Mouse (Mus musculus) intestine, embryonic 14.5 days (tissue): ENCODE data around the gene Apol9a. TPM values are rescaled to one million over a fixed set of nuclear protein-coding genes. Genes with fewer than 3 reads are reported as not detected.

Source experiments
- ATAC-seq: fragments of 200-750 bp; cut with Nextera tagmentation; replicated peaks from 2 replicates; pipeline ENCODE4 v1.8.0; 2017; ENCODE audit warnings: low read depth, moderate number of reproducible peaks, moderate TSS enrichment, moderate library complexity; ENCODE audit not compliant: low FRiP score, low TSS enrichment
- DNase-seq: peaks from one replicate; pipeline ENCODE4 v3.0.0-alpha.2; 2018; ENCODE audit warnings: low spot score
- H3K27ac ChIP-seq: fragments of 300-500 bp; sonication (generic); 2 replicates; pipeline ENCODE4 v1.5.1; 2014; ENCODE audit warnings: low read depth, mild to moderate bottlenecking, control low read depth
- H3K27me3 ChIP-seq: fragments of 300-500 bp; sonication (generic); replicated peaks from 2 replicates; pipeline ENCODE4 v1.6.1; 2014; ENCODE audit warnings: low read length, control low read depth; ENCODE audit not compliant: control insufficient read depth, insufficient read depth
- H3K36me3 ChIP-seq: fragments of 300-500 bp; sonication (generic); 2 replicates; pipeline ENCODE4 v1.6.1; 2014; ENCODE audit warnings: low read length, control low read depth; ENCODE audit not compliant: control insufficient read depth, insufficient read depth
- H3K4me1 ChIP-seq: fragments of 300-500 bp; sonication (generic); replicated peaks from 2 replicates; pipeline ENCODE4 v1.6.1; 2014; ENCODE audit warnings: low read length, control low read depth, mixed read lengths; ENCODE audit not compliant: control insufficient read depth, insufficient read depth
- H3K4me2 ChIP-seq: fragments of 300-500 bp; sonication (generic); 2 replicates; pipeline ENCODE4 v1.6.1; 2014; ENCODE audit warnings: low read length
- H3K4me3 ChIP-seq: fragments of 300-500 bp; sonication (generic); 2 replicates; pipeline ENCODE4 v1.5.1; 2014; ENCODE audit warnings: low read depth, low read length, control low read depth, mixed read lengths
- H3K9ac ChIP-seq: fragments of 300-500 bp; sonication (generic); 2 replicates; pipeline ENCODE4 v1.6.1; 2014; ENCODE audit warnings: mild to moderate bottlenecking, low read length
- H3K9me3 ChIP-seq: fragments of 300-500 bp; sonication (generic); 2 replicates; pipeline ENCODE4 v1.6.1; 2016; ENCODE audit warnings: low read length, control low read depth; ENCODE audit not compliant: control insufficient read depth
- WGBS: fragments of 180-500 bp; shearing (Covaris S2); extraction: QIAGEN DNeasy Blood & Tissue Kit; methylation state at CpG from one replicate; pipeline ENCODE4 v1.1.7; 2014; 5-methylcytosine and 5-hydroxymethylcytosine counted together
- polyA plus RNA-seq: library from polyadenylated mRNA; unstranded; fragments of >200 nt; fragmentation: Nextera tagmentation; extraction: Ambion mirVana; gene quantifications from 2 replicates; pipeline ENCODE4 v1.2.1, GENCODE M21; 2014

The Apol9a gene
- polyA plus RNA-seq, 1 experiment from 2014 or later, result 0.26 TPM

GRCm38 (mm10) chr15:77359486-77359885, 51.4 kb downstream of the Apol9a start:
- no peak overlapping the region for H3K4me3 ChIP-seq
- H3K9ac ChIP-seq, result no peak overlapping the region; the same call in 1 of the 2 replicates
- H3K27me3 ChIP-seq, result no peaks in the 10 kb centered on the region
- no peaks in the 10 kb centered on the region for H3K9me3 ChIP-seq
- no peak overlapping the region for H3K4me2 ChIP-seq
- no peaks in the 10 kb centered on the region for H3K36me3 ChIP-seq
- ATAC-seq (no peak), DNase-seq (no peak)
- WGBS, result 75% methylated on average over 9 of the region's 9 CpGs
- no peak overlapping the region for H3K27ac ChIP-seq
- H3K4me1 ChIP-seq, result peaks cover 30% of the 10 kb centered on the region

DNA sequence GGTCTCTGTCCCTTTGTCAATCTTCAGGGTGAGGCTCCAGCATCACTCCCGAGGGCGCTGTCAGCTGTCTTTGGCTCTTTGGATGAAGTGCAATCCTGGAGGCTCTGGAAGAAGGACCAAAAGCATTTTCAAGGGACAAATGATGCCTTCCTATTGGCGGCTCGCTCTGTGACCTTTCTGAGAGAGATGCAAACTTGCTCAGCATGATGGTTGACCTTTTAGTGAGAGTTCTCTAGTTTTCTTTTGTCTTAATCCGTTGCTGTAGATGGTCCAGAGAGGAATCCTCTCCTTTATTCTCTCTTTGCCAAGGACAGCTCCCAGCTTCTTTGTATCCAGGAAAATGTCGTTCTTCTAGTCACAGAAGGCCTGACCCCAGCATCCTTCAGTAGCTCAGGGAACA, 51.9 kb downstream of the Apol9a start:
- 30% methylated on average over 6 of the region's 6 CpGs for WGBS
- peaks cover 30% of the 10 kb centered on the region for H3K4me1 ChIP-seq
- no peak for ATAC-seq

DNA sequence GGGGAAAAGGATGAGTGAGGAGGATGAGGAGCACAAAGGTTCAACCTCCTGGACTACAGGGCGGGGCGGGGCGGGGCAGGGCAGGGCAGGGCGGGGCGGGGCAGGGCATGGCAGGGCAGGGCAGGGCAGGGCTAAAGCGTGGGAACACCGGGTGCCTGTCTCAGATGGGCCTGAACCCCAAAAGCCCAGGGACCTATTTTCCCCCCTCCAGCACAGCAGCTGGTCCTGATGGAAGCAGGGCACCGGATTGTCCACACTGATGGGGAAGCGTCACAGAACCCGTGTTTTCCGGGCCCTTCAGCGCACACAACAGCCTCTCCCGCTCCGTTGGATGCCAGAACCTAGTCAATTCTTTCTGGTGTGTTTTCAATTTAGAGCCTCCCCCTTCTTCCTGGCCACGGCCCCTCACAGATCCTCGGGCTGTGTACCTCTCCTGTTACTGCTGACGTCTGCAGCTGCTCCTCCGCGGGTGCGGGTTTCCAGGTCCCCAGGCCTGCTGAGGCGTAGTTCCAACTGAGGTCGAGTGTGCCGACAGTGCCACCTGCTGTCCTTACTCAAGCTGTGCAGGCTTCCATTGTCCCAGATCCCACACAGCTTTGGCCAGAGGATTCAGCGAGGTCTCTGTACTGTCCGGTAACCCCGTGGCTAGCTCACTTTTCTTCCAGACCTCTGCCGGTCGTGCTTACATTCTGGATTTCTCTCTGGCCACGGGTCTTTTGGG, 52.5 kb downstream of the Apol9a start:
- DNase-seq, result peak; percentile 92
- peak; percentile 89 for ATAC-seq
- H3K9ac ChIP-seq, result peak overlapping the region; percentile 34
- peak overlapping the region; percentile 20 for H3K4me3 ChIP-seq
- H3K4me2 ChIP-seq, result peak overlapping the region; percentile 49
- peaks cover 29% of the 10 kb centered on the region for H3K4me1 ChIP-seq
- 3% methylated on average over 24 of the region's 29 CpGs for WGBS
- no peaks in the 10 kb centered on the region for H3K27me3 ChIP-seq
- H3K9me3 ChIP-seq, result no peaks in the 10 kb centered on the region
- H3K36me3 ChIP-seq, result no peaks in the 10 kb centered on the region
- peak overlapping the region; percentile 45; the same call in 1 of the 2 replicates for H3K27ac ChIP-seq

More for the DNA sequence above, 51.9 kb downstream of the Apol9a start:
- Histone ChIP-seq H3K4me2 (peak overlapping the region; percentile 49), H3K36me3 (no peaks in the 10 kb centered on the region), H3K9ac (peak overlapping the region; percentile 34), H3K9me3 (no peaks in the 10 kb centered on the region), H3K27me3 (no peaks in the 10 kb centered on the region), H3K4me3 (0 out of 2 replicates have a peak overlapping the region, but pooled peaks have one; percentile 20), H3K27ac (no peak overlapping the region)
- DNase-seq, result no peak

DNA sequence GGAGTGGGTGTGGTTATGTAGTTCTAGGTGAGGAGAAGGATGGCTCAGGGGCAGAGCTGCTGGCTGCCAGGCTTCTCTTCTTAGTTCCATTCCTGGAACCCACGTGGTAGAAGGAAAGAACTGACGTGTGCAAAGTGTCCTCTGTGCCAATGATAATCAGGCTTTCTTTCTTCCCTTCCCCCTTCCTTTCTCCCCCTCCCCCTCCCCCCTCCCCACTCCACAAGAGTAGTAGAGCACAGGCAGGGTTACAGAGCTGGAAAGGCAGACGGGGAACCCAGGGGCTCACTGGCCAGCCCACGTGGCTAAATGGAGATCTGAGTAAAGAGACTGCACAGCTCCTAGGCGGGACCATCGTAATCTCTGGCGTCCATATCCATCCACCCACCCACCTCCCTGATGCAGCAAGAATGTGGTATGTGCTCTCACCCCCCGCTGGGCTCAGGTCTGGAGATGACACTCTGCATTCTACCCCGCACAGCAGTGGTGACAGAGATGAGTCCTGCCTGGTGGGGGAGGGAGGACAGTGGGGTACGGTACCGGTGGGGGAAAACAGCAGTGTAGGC, 54.6 kb downstream of the Apol9a start:
- WGBS, result 13% methylated on average over 11 of the region's 11 CpGs
- Histone ChIP-seq H3K4me1 (peaks cover 22% of the 10 kb centered on the region), H3K9me3 (no peaks in the 10 kb centered on the region), H3K4me3 (no peak overlapping the region), H3K27me3 (no peaks in the 10 kb centered on the region), H3K27ac (no peak overlapping the region), H3K4me2 (peak overlapping the region; percentile 26), H3K36me3 (no peaks in the 10 kb centered on the region), H3K9ac (no peak overlapping the region)
- no peak for ATAC-seq
- DNase-seq, result no peak

DNA sequence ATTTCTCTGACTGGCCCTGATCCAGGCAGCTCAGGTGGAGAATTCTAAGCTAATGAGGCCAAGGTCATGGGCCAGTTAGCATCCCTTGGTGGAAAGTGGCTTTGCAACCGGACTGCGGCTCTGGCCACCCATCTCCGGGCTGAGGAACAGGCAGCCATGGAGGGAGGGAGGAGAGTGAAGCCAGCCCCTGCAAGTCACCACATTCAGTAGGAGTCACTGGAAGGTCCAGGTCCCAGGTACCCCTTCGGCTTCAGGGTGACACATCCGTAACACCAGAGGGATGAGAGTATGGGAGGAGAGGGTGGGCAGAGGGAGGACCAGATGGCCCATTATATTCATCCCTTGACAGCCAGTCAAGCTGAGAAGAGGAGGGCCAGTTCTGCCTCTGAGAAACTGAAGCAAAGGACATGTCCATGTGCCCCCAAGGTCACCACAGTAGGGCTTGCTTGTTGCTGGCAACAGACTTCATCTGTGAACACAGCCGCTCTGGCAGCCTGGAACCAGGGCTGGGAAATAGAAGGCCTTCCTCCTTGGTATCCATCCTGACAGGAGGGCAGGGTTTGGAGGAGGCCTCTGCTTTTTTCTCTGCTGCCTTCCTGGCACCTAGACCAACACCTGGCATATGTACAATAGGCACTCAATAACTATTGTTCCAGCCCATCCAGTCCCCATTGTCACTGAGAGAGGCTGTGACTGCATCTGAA, 55.9 kb downstream of the Apol9a start:
- H3K9me3 ChIP-seq, result no peaks in the 10 kb centered on the region
- no peak for ATAC-seq
- H3K27ac ChIP-seq, result no peak overlapping the region
- no peak overlapping the region for H3K4me2 ChIP-seq
- no peak overlapping the region for H3K9ac ChIP-seq
- H3K27me3 ChIP-seq, result no peaks in the 10 kb centered on the region
- no peaks in the 10 kb centered on the region for H3K36me3 ChIP-seq
- DNase-seq, result no peak
- 84% methylated on average over 6 of the region's 6 CpGs for WGBS
- H3K4me3 ChIP-seq, result no peak overlapping the region
- H3K4me1 ChIP-seq, result peaks cover 22% of the 10 kb centered on the region

DNA sequence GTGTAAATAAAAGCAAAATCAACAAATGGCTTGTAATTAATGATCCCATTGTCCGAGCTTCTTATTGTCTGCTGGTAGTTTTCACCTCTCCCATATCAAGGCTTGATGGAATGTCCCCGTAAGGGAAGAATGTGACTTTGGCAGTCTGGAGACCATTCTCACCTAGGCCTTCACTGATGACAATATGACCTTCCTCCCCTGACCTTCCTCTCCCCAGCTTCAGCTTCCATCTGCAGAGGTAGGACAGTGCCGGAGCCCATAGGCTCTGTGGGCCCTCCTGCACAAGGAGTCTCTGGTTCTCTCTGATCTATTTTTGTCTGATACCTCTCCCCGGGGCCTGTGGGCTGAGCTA, 56.5 kb downstream of the Apol9a start:
- WGBS, result 67% methylated on average over 4 of the region's 4 CpGs
- no peak overlapping the region for H3K27ac ChIP-seq

More for the DNA sequence above, 56.5 kb downstream of the Apol9a start:
- Histone ChIP-seq H3K36me3 (no peaks in the 10 kb centered on the region), H3K27me3 (no peaks in the 10 kb centered on the region), H3K4me3 (no peak overlapping the region), H3K9ac (no peak overlapping the region), H3K4me1 (peaks cover 20% of the 10 kb centered on the region), H3K4me2 (no peak overlapping the region), H3K9me3 (no peaks in the 10 kb centered on the region)
- ATAC-seq (no peak), DNase-seq (no peak)

Other genes starting within 250 kb of the Apol9a start
- gene Rbfox2, start 104.1 kb downstream of the Apol9a start, polyA plus RNA-seq, result 67.8 and 72.2 TPM in 2 replicates
- gene Apol7a, start 12.0 kb downstream of the Apol9a start, polyA plus RNA-seq, result 8.9 and 9.7 TPM in 2 replicates
- 0.43 TPM in 1 of 2 replicates, not detected in the other for gene Apol7b, start 36.4 kb upstream of the Apol9a start, polyA plus RNA-seq
- 0.09 TPM in 1 of 2 replicates, not detected in the other for gene Apol10a, start 65.9 kb upstream of the Apol9a start, polyA plus RNA-seq
- not detected in 2 replicates for gene Apol11a, start 97.1 kb upstream of the Apol9a start, polyA plus RNA-seq
- 1.5 and 1.9 TPM in 2 replicates for gene Apol7c, start 122.2 kb upstream of the Apol9a start, polyA plus RNA-seq
- gene 1700025B11Rik, start 150.8 kb upstream of the Apol9a start, polyA plus RNA-seq, result not detected in 2 replicates
- gene Apol10b, start 185.0 kb upstream of the Apol9a start, polyA plus RNA-seq, result 0.15 and 0.31 TPM in 2 replicates
- gene Gm36245, start 188.1 kb upstream of the Apol9a start, polyA plus RNA-seq, result not detected in 2 replicates
- gene Apol11b, start 232.2 kb upstream of the Apol9a start, polyA plus RNA-seq, result 0.12 TPM in 1 of 2 replicates, not detected in the other